Mouse (Mus musculus) lung, postnatal 0 days (tissue): ENCODE results near the gene Fbxl13. TPM values are rescaled to one million over a fixed set of nuclear protein-coding genes. Genes with fewer than 3 reads are reported as not detected.

ENCODE experiments used
- ATAC-seq: fragments of 200-750 bp; cut with Nextera tagmentation; 2 replicates; pipeline ENCODE4 v1.8.0; 2017; ENCODE audit warnings: moderate library complexity
- DNase-seq: peaks from one replicate; pipeline ENCODE4 v3.0.0-alpha.2; 2016; ENCODE audit warnings: low spot score
- H3K27ac ChIP-seq: fragments of 300-500 bp; sonication (generic); 2 replicates; pipeline ENCODE4 v1.5.1; 2014; ENCODE audit warnings: antibody characterized with exemption, mild to moderate bottlenecking, low read length, mixed read lengths
- H3K27me3 ChIP-seq: fragments of 300-500 bp; sonication (generic); replicated peaks from 2 replicates; pipeline ENCODE4 v1.6.1; 2014; ENCODE audit warnings: low read length, mixed read lengths; ENCODE audit not compliant: insufficient read depth
- H3K36me3 ChIP-seq: fragments of 300-500 bp; sonication (generic); 2 replicates; pipeline ENCODE4 v1.6.1; 2014; ENCODE audit warnings: low read length, mixed read lengths; ENCODE audit not compliant: insufficient read depth
- H3K4me1 ChIP-seq: fragments of 300-500 bp; sonication (generic); 2 replicates; pipeline ENCODE4 v1.6.1; 2014; ENCODE audit warnings: antibody characterized with exemption, low read depth, low read length, mixed read lengths; ENCODE audit not compliant: insufficient read depth
- H3K4me2 ChIP-seq: fragments of 300-500 bp; sonication (generic); replicated peaks from 2 replicates; pipeline ENCODE4 v1.6.1; 2014; ENCODE audit warnings: low read depth, mild to moderate bottlenecking, low read length, moderate library complexity, mixed read lengths
- H3K4me3 ChIP-seq: fragments of 300-500 bp; sonication (generic); 2 replicates; pipeline ENCODE4 v1.5.1; 2014; ENCODE audit warnings: low read depth, low read length
- H3K9ac ChIP-seq: fragments of 300-500 bp; sonication (generic); replicated peaks from 2 replicates; pipeline ENCODE4 v1.6.1; 2014; ENCODE audit warnings: low read depth, mild to moderate bottlenecking
- H3K9me3 ChIP-seq: fragments of 300-500 bp; sonication (generic); 2 replicates; pipeline ENCODE4 v1.6.1; 2016; ENCODE audit warnings: low read length, mixed read lengths
- CTCF ChIP-seq: IDR thresholded peaks from 2 replicates; pipeline ENCODE4 v1.5.1; 2016; ENCODE audit warnings: antibody characterized with exemption, mild to moderate bottlenecking
- EP300 ChIP-seq: IDR thresholded peaks from 2 replicates; pipeline ENCODE4 v1.6.1; 2016; ENCODE audit warnings: antibody characterized with exemption, mild to moderate bottlenecking, control low read depth
- WGBS: fragments of 180-500 bp; shearing (Covaris S2); extraction: QIAGEN DNeasy Blood & Tissue Kit; methylation state at CpG from one replicate; pipeline ENCODE4 v1.1.7; 2014; 5-methylcytosine and 5-hydroxymethylcytosine counted together
- polyA plus RNA-seq: library from polyadenylated mRNA; unstranded; fragments of >200 nt; fragmentation: Nextera tagmentation; extraction: Ambion mirVana; gene quantifications from 2 replicates; pipeline ENCODE4 v1.2.1, GENCODE M21; 2015

Fbxl13 gene
- polyA plus RNA-seq, 1 experiment from 2014 or later: 1.1 TPM

DNA sequence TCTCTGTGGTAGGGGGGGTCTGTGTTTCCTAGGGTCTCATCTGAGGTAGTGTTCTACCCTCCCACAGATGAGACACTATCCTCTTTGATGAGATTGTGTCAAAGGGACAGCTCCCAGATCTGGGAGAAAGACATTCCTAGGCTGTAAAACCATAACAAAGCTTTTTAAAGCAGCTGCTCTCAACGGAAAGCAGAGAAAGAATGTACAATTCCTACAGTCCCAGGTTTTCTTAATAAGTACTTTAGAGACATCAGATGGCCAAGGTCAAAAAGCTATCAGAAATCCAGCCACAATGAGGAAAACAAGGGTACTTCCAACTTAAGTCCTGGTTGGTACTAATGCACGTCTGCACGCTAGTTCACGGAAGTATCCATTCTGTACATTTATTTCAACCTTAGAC, 103.2 kb downstream of the Fbxl13 start:
- Histone ChIP-seq H3K36me3 (no peaks in the 10 kb centered on the region), H3K27ac (no peak overlapping the region), H3K27me3 (no peaks in the 10 kb centered on the region), H3K9ac (no peak overlapping the region), H3K9me3 (no peaks in the 10 kb centered on the region), H3K4me1 (no peaks in the 10 kb centered on the region), H3K4me3 (no peak overlapping the region), H3K4me2 (no peak overlapping the region)
- TF ChIP-seq EP300 (no peak), CTCF (no peak)
- ATAC-seq (no peak), DNase-seq (no peak)
- 69% methylated on average over 4 of the region's 4 CpGs for WGBS

GRCm38 (mm10) chr5:21532921-21533320, 112.5 kb downstream of the Fbxl13 start:
- Histone ChIP-seq H3K4me3 (no peak overlapping the region), H3K27ac (no peak overlapping the region), H3K9me3 (no peaks in the 10 kb centered on the region), H3K36me3 (no peaks in the 10 kb centered on the region), H3K4me1 (no peaks in the 10 kb centered on the region), H3K27me3 (no peaks in the 10 kb centered on the region), H3K9ac (no peak overlapping the region), H3K4me2 (no peak overlapping the region)
- TF ChIP-seq CTCF (no peak), EP300 (no peak)
- ATAC-seq (no peak), DNase-seq (no peak)
- WGBS: 79% methylated on average over 5 of the region's 5 CpGs

DNA sequence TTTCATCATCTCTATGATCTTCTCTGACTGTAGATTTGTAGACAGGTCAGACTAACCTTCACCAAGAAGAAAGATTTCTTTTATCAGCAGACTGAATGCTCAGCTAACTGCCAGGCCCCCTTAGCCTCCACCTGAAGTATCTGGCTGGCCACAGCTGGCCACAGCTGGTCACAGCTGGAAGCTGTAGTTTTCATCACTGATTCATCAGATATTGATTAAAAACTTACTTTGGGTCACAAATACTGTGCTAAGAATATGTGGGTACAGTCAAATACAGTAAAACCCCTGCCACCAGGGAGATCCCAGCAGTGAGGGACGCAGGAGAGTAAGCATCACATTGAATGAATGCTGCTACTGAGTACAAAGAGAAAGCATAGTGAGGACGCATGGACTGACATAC, 113.3 kb downstream of the Fbxl13 start:
- no peak overlapping the region for H3K27ac ChIP-seq
- no peak overlapping the region for H3K4me2 ChIP-seq
- no peak for DNase-seq
- no peaks in the 10 kb centered on the region for H3K9me3 ChIP-seq
- H3K4me3 ChIP-seq: no peak overlapping the region
- no peak for ATAC-seq
- TF ChIP-seq EP300 (no peak), CTCF (no peak)
- no peaks in the 10 kb centered on the region for H3K36me3 ChIP-seq
- no peak overlapping the region for H3K9ac ChIP-seq
- 91% methylated on average over 2 of the region's 2 CpGs for WGBS
- no peaks in the 10 kb centered on the region for H3K27me3 ChIP-seq
- H3K4me1 ChIP-seq: peaks cover 5% of the 10 kb centered on the region; the same call in 1 of the 2 replicates

GRCm38 (mm10) chr5:21529110-21529720, 116.2 kb downstream of the Fbxl13 start:
- no peak overlapping the region for H3K9ac ChIP-seq
- no peak overlapping the region for H3K4me2 ChIP-seq
- no peak for TF ChIP-seq CTCF
- ATAC-seq: peak; percentile 21; the same call in 1 of the 2 replicates
- peaks cover 7% of the 10 kb centered on the region; the same call in 1 of the 2 replicates for H3K4me1 ChIP-seq
- DNase-seq: no peak
- no peaks in the 10 kb centered on the region for H3K36me3 ChIP-seq
- H3K9me3 ChIP-seq: no peaks in the 10 kb centered on the region
- no peak overlapping the region for H3K27ac ChIP-seq
- no peak overlapping the region for H3K4me3 ChIP-seq
- WGBS: 76% methylated on average over 8 of the region's 8 CpGs
- no peaks in the 10 kb centered on the region for H3K27me3 ChIP-seq

GRCm38 (mm10) chr5:21528068-21528842, 117.2 kb downstream of the Fbxl13 start:
- Histone ChIP-seq H3K9ac (no peak overlapping the region), H3K9me3 (no peaks in the 10 kb centered on the region), H3K36me3 (no peaks in the 10 kb centered on the region), H3K27ac (peak overlapping the region; percentile 81), H3K4me2 (no peak overlapping the region), H3K4me1 (peaks cover 7% of the 10 kb centered on the region; the same call in 1 of the 2 replicates), H3K27me3 (no peaks in the 10 kb centered on the region), H3K4me3 (no peak overlapping the region)
- TF ChIP-seq CTCF (no peak), EP300 (no peak)
- ATAC-seq (peak; percentile 91), DNase-seq (peak; percentile 86)
- WGBS: 63% methylated on average over 15 of the region's 15 CpGs

- 39% methylated on average over 4 of the region's 4 CpGs for WGBS
- no peak overlapping the region for H3K4me3 ChIP-seq
- H3K27me3 ChIP-seq: no peaks in the 10 kb centered on the region
- 0 out of 2 replicates have a peak, but pooled peaks have one; percentile 15 for TF ChIP-seq CTCF
- TF ChIP-seq EP300: no peak
- H3K27ac ChIP-seq: peak overlapping the region; percentile 81
- peak; percentile 60 for ATAC-seq
- H3K36me3 ChIP-seq: no peaks in the 10 kb centered on the region
- peak; percentile 58 for DNase-seq
- no peak overlapping the region for H3K9ac ChIP-seq
- H3K9me3 ChIP-seq: no peaks in the 10 kb centered on the region
- H3K4me2 ChIP-seq: 0 out of 2 replicates have a peak overlapping the region, but pooled peaks have one; percentile 11
- H3K4me1 ChIP-seq: peaks cover 7% of the 10 kb centered on the region; the same call in 1 of the 2 replicates
These were observed 117.9 kb downstream of the Fbxl13 start for GRCm38 (mm10) chr5:21527488-21527911.
